Mouse (Mus musculus) spleen, adult 2 months (tissue): ENCODE data around the gene Plch2. TPM values are rescaled to one million over a fixed set of nuclear protein-coding genes. Genes with fewer than 3 reads are reported as not detected.

Experiments
- DNase-seq, 2 experiments: peaks; one replicate each; pipeline versions ENCODE4 v3.0.0 to v3.0.0-alpha.2; 2012 to 2021; ENCODE audit warnings: low spot score in 2 of 2, low read depth in 1 of 2
- H3K27ac ChIP-seq: fragments of 200-500 bp; 2 replicates; pipeline ENCODE4 v1.5.1; 2012; ENCODE audit warnings: low read length, inconsistent platforms; ENCODE audit not compliant: insufficient read depth
- H3K27me3 ChIP-seq: fragments of 200-500 bp; 2 replicates; pipeline ENCODE4 v1.6.1; 2012; ENCODE audit warnings: mild to moderate bottlenecking, moderate library complexity, low read length, inconsistent platforms; ENCODE audit not compliant: control insufficient read depth, insufficient read depth
- H3K36me3 ChIP-seq: fragments of 200-500 bp; 2 replicates; pipeline ENCODE4 v1.6.1; 2012; ENCODE audit warnings: mild to moderate bottlenecking, low read length, inconsistent platforms; ENCODE audit not compliant: control insufficient read depth, insufficient read depth
- H3K4me1 ChIP-seq: fragments of 200-500 bp; 2 replicates; pipeline ENCODE4 v1.6.1; 2011; ENCODE audit warnings: inconsistent platforms; ENCODE audit not compliant: control insufficient read depth, insufficient read depth, insufficient read length
- H3K4me3 ChIP-seq: fragments of 200-500 bp; 2 replicates; pipeline ENCODE4 v1.5.1; 2011; ENCODE audit warnings: mild to moderate bottlenecking, inconsistent platforms; ENCODE audit not compliant: insufficient read depth, insufficient read length; ENCODE audit errors: extremely low read depth
- CTCF ChIP-seq: fragments of 200-500 bp; IDR thresholded peaks from 2 replicates; pipeline ENCODE4 v1.5.1; 2011; ENCODE audit warnings: mild to moderate bottlenecking, inconsistent platforms; ENCODE audit not compliant: insufficient read depth, insufficient read length, insufficient replicate concordance; ENCODE audit errors: extremely low read depth
- POLR2A ChIP-seq: fragments of 200-500 bp; IDR thresholded peaks from 2 replicates; pipeline ENCODE4 v1.6.1; 2011; ENCODE audit warnings: low read depth, low read length, inconsistent platforms
- WGBS: fragments of 180-500 bp; shearing (Covaris S2); methylation state at CpG from one replicate; pipeline ENCODE4 v1.1.7; 2018; 5-methylcytosine and 5-hydroxymethylcytosine counted together
- polyA plus RNA-seq: library from polyadenylated mRNA; depleted of rRNA; stranded (reverse); fragments of >200 nt; gene quantifications from 2 replicates; pipeline ENCODE4 v1.2.3, GENCODE M21; 2012

Gene Plch2
- polyA plus RNA-seq, 1 experiment: 0.20 TPM

GRCm38 (mm10) chr4:155042606-155043288, 13.8 kb downstream of the Plch2 start:
- WGBS: 6% methylated on average over 65 of the region's 65 CpGs
- Histone ChIP-seq H3K27me3 (peaks cover 7% of the 10 kb centered on the region), H3K27ac (no peak overlapping the region), H3K36me3 (no peaks in the 10 kb centered on the region), H3K4me3 (no peak overlapping the region), H3K4me1 (no peaks in the 10 kb centered on the region)
- DNase-seq: no peak
- TF ChIP-seq POLR2A (no peak), CTCF (no peak)

GRCm38 (mm10) chr4:155040696-155041095, 15.9 kb downstream of the Plch2 start:
- WGBS: 68% methylated on average over 6 of the region's 6 CpGs
- H3K27me3 ChIP-seq: peaks cover 7% of the 10 kb centered on the region

GRCm38 (mm10) chr4:155040197-155040596, 16.4 kb downstream of the Plch2 start:
- TF ChIP-seq CTCF (no peak), POLR2A (no peak)
- H3K27me3 ChIP-seq: peaks cover 7% of the 10 kb centered on the region
- H3K36me3 ChIP-seq: no peaks in the 10 kb centered on the region
- no peaks in the 10 kb centered on the region for H3K4me1 ChIP-seq
- H3K4me3 ChIP-seq: no peak overlapping the region
- DNase-seq: no peak
- H3K27ac ChIP-seq: no peak overlapping the region
- WGBS: 55% methylated on average over 9 of the region's 9 CpGs

More at GRCm38 (mm10) chr4:155040696-155041095, 15.9 kb downstream of the Plch2 start:
- DNase-seq: no peak
- TF ChIP-seq CTCF (no peak), POLR2A (no peak)
- Histone ChIP-seq H3K36me3 (no peaks in the 10 kb centered on the region), H3K4me3 (no peak overlapping the region), H3K27ac (no peak overlapping the region), H3K4me1 (no peaks in the 10 kb centered on the region)

GRCm38 (mm10) chr4:155034787-155035186, 21.8 kb downstream of the Plch2 start:
- no peaks in the 10 kb centered on the region for H3K4me1 ChIP-seq
- H3K36me3 ChIP-seq: no peaks in the 10 kb centered on the region
- 67% methylated on average over 13 of the region's 13 CpGs for WGBS
- no peaks in the 10 kb centered on the region for H3K27me3 ChIP-seq
- no peak overlapping the region for H3K27ac ChIP-seq
- TF ChIP-seq CTCF (no peak), POLR2A (no peak)
- DNase-seq: no peak
- H3K4me3 ChIP-seq: no peak overlapping the region

- no peak for DNase-seq
- H3K4me3 ChIP-seq: no peak overlapping the region
- H3K27me3 ChIP-seq: no peaks in the 10 kb centered on the region
- H3K27ac ChIP-seq: no peak overlapping the region
- TF ChIP-seq CTCF (no peak), POLR2A (no peak)
- WGBS: 40% methylated on average over 7 of the region's 7 CpGs
- H3K4me1 ChIP-seq: no peaks in the 10 kb centered on the region
- no peaks in the 10 kb centered on the region for H3K36me3 ChIP-seq
Measured at GRCm38 (mm10) chr4:155034202-155034601, 22.4 kb downstream of the Plch2 start.

- H3K4me3 ChIP-seq: no peak overlapping the region
- 43% methylated on average over 6 of the region's 6 CpGs for WGBS
- H3K27ac ChIP-seq: no peak overlapping the region
- no peaks in the 10 kb centered on the region for H3K4me1 ChIP-seq
- no peaks in the 10 kb centered on the region for H3K27me3 ChIP-seq
- TF ChIP-seq POLR2A (no peak), CTCF (no peak)
- DNase-seq: no peak
- H3K36me3 ChIP-seq: no peaks in the 10 kb centered on the region
Measured at GRCm38 (mm10) chr4:155033115-155033514, 23.5 kb downstream of the Plch2 start.

GRCm38 (mm10) chr4:155024170-155025010, 32.2 kb downstream of the Plch2 start:
- no peaks in the 10 kb centered on the region for H3K4me1 ChIP-seq
- H3K27ac ChIP-seq: no peak overlapping the region
- H3K27me3 ChIP-seq: no peaks in the 10 kb centered on the region
- no peaks in the 10 kb centered on the region for H3K36me3 ChIP-seq
- TF ChIP-seq POLR2A: no peak
- TF ChIP-seq CTCF: no peak
- H3K4me3 ChIP-seq: no peak overlapping the region
- WGBS: 86% methylated on average over 11 of the region's 11 CpGs
- no peak for DNase-seq
